In the genomic region with DNA sequence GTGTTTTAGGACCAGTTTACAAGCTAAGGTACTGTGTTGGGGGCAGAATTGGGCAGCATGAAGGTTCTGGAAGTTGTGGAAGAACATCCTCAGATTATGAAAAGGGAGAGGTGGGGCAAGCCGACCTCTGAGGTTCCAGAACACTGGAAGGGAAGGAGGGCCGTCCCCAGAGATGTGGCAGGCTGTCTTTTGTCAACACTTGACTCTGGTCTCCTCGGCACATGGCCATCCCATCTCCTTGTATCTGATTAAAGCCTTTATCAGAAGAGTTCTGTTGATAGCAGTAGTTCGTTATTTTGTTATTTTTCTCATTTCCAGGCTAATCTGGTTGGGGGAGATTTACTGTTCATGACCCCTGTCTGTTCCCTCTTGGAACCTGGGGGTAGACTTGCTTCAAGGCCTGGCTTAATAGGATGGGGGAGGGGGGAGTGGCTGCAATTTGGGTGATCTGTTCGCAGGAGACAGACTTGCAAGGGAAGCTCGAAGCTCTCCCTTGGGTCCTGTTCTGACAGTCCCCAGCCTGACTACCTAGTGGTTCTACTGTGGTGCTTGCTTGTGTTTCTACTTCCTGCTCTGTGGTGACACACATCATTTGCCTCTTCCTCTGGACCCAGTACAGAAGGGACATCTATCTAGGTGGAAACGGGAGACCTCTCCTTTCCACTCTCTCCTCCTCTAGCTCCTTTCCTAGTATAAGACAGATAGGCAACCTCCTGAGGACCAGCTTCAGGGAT, we compare ENCODE assay signal across 20 mouse cellular contexts. TPM values are rescaled to one million over a fixed set of nuclear protein-coding genes. Genes with fewer than 3 reads are reported as not detected.
DNase-seq lines count a peak whose midpoint lies in the region; ATAC-seq and TF ChIP-seq lines count a peak whose summit lies in the region.
"Had no signal": no experiment of that assay in that cellular context is flagged by ENCODE, and none has a peak within 500 bp of the region (broad histone marks: within the 10 kb centered on the region; RNA-seq: fewer than 3 reads in every experiment).

No protein-coding gene starts in this region.

- TF ChIP-seq CTCF in gastrocnemius, adult 2 months (IDR thresholded peaks at IDR 0.05): no peak

- DNase-seq in gastrocnemius, adult 2 months: no peak
- no peak for DNase-seq in gastrocnemius, postnatal 14 days
- peak; percentile 14 to 19 for DNase-seq in spleen, postnatal 36 days (ENCODE audit: low spot score in 2 of 2)
- no peak for DNase-seq in spleen, adult 12 weeks (ENCODE audit: low spot score)
- no peak for DNase-seq in left cerebral cortex, postnatal 10 days (ENCODE audit: extremely low spot score in 1 of 2, low spot score in 2 of 2)
- no peak for DNase-seq in adrenal gland, postnatal 25 days
- DNase-seq: adrenal gland, postnatal 10 days; cerebellum, adult 18-20 months; cerebellum, adult 9-11 months; cerebellum, postnatal 36 days; embryo, embryonic 11 days; heart, adult 2 months had no signal

- ATAC-seq in megakaryocyte progenitor cell, adult 5-6 weeks (replicated peaks; ENCODE audit: poor library complexity): 0 out of 2 replicates have a peak, but pooled peaks have one; percentile 14
- ATAC-seq: forebrain, embryonic 14.5 days had no signal

- no peak overlapping the region for H3K4me3 ChIP-seq in gastrocnemius, adult 2 months
- H3K4me3 ChIP-seq: embryonic facial prominence, embryonic 15.5 days; erythroblast, embryonic 14.5 days; forebrain, embryonic 10.5 days; heart, adult 2 months; heart, embryonic 15.5 days; hindbrain, embryonic 10.5 days had no signal

- intact Hi-C loops in gastrocnemius, adult 2 months (cut with DNase I): no loop called here
- intact Hi-C loops in gastrocnemius, postnatal 14 days (cut with DNase I; ENCODE audit: low total_unique reads): no loop called here
- intact Hi-C loops in left cerebral cortex, postnatal 10 days (cut with DNase I): no loop called here

- H3K27ac ChIP-seq in gastrocnemius, adult 2 months: peak overlapping the region; percentile 83
- H3K27ac ChIP-seq: embryonic facial prominence, embryonic 15.5 days; forebrain, embryonic 10.5 days; heart, adult 2 months; heart, embryonic 15.5 days; hindbrain, embryonic 10.5 days; hindbrain, embryonic 14.5 days had no signal

RNA-seq across cellular contexts. Expression of a gene that starts 7.7 kb away (rescaled TPM):
- 1 to 10 TPM; 4.4 to 9.8 TPM for total RNA-seq in gastrocnemius, adult 2 months (2021)
- 1 to 10 TPM; 2.0 to 2.2 TPM for total RNA-seq in gastrocnemius, postnatal 14 days (2021)
- total RNA-seq in megakaryocyte progenitor cell, adult 5-6 weeks (2015): 0.52 TPM in 1 of 2 replicates, not detected in the other
- total RNA-seq in megakaryocyte progenitor cell, adult 5-6 weeks (2017): 0.20 and 0.25 TPM in 2 replicates
- total RNA-seq in left cerebral cortex, postnatal 10 days (2021): 10 to 100 TPM; 65.1 to 74.0 TPM
- 29.5 and 29.9 TPM in 2 replicates for total RNA-seq in adrenal gland, postnatal 25 days (2021)

RNA-seq across cellular contexts. Expression of a gene that starts 52.8 kb away (rescaled TPM):
- total RNA-seq in gastrocnemius, adult 2 months (2021): 10 to 100 TPM; 69.6 to 76.1 TPM
- 10 to 100 TPM; 65.1 to 65.8 TPM for total RNA-seq in gastrocnemius, postnatal 14 days (2021)
- 87.7 and 98.6 TPM in 2 replicates for total RNA-seq in megakaryocyte progenitor cell, adult 5-6 weeks (2015)
- 44.3 and 73.1 TPM in 2 replicates for total RNA-seq in megakaryocyte progenitor cell, adult 5-6 weeks (2017)
- 10 to 100 TPM; 51.9 to 61.5 TPM for total RNA-seq in left cerebral cortex, postnatal 10 days (2021)
- total RNA-seq in adrenal gland, postnatal 25 days (2021): 100 and 117 TPM in 2 replicates

Comparison
In these comparisons a context has a peak if more than half of its experiments do, and no peak if none do; other contexts are left out.
1. DNase-seq: peak in spleen, postnatal 36 days (2 of 2); none in gastrocnemius, adult 2 months (single experiment), gastrocnemius, postnatal 14 days (single experiment), spleen, adult 12 weeks (single experiment), left cerebral cortex, postnatal 10 days (0 of 2) and adrenal gland, postnatal 25 days (single experiment).